Mouse (Mus musculus) heart, embryonic 14.5 days (tissue): Measurements from ENCODE around the gene Rnf149. TPM values are rescaled to one million over a fixed set of nuclear protein-coding genes. Genes with fewer than 3 reads are reported as not detected.
A peak's percentile ranks its signal among the peaks of the same experiment; 100 is the strongest.
"Not testable (repeated sequence)": the region's sequence is repeated elsewhere in the genome, so short reads cannot be mapped to it uniquely, and the experiment has no call there.

Source experiments
- ATAC-seq: fragments of 200-750 bp; cut with Nextera tagmentation; 2 replicates; pipeline ENCODE4 v1.8.0; 2017; ENCODE audit warnings: low read depth, moderate TSS enrichment; ENCODE audit not compliant: insufficient number of reproducible peaks, insufficient read depth, low FRiP score
- H3K27ac ChIP-seq, 2 experiments: fragments of 200-500 bp in 1 of 2; fragments of 300-500 bp in 1 of 2; sonication (generic) in 1 of 2; replicated peaks in 1 of 2; 2 replicates each; pipeline ENCODE4 v1.5.1; 2012 to 2014; ENCODE audit warnings: low read depth in 2 of 2, low read length in 2 of 2, control low read depth in 1 of 2, mild to moderate bottlenecking in 1 of 2, mixed read lengths in 1 of 2; ENCODE audit not compliant: control insufficient read depth in 1 of 2, insufficient read depth in 1 of 2
- H3K27me3 ChIP-seq: fragments of 300-500 bp; sonication (generic); 2 replicates; pipeline ENCODE4 v1.6.1; 2014; ENCODE audit warnings: mild to moderate bottlenecking, low read length, control low read depth; ENCODE audit not compliant: control insufficient read depth, insufficient read depth
- H3K36me3 ChIP-seq: fragments of 300-500 bp; sonication (generic); 2 replicates; pipeline ENCODE4 v1.6.1; 2014; ENCODE audit warnings: mild to moderate bottlenecking, control low read depth, low read length, mixed read lengths; ENCODE audit not compliant: control insufficient read depth, insufficient read depth
- H3K4me1 ChIP-seq, 2 experiments: fragments of 200-500 bp in 1 of 2; fragments of 300-500 bp in 1 of 2; sonication (generic) in 1 of 2; 2 replicates each; pipeline ENCODE4 v1.6.1; 2012 to 2014; ENCODE audit warnings: low read length in 2 of 2, control low read depth in 1 of 2, mixed read lengths in 1 of 2; ENCODE audit not compliant: control insufficient read depth in 2 of 2, insufficient read depth in 2 of 2
- H3K4me2 ChIP-seq: fragments of 300-500 bp; sonication (generic); 2 replicates; pipeline ENCODE4 v1.6.1; 2014; ENCODE audit warnings: mild to moderate bottlenecking, low read length
- H3K4me3 ChIP-seq, 2 experiments: fragments of 200-500 bp in 1 of 2; fragments of 300-500 bp in 1 of 2; sonication (generic) in 1 of 2; 2 replicates each; pipeline ENCODE4 v1.5.1; 2012 to 2014; ENCODE audit warnings: low read length in 2 of 2, mild to moderate bottlenecking in 2 of 2, control low read depth in 1 of 2, low read depth in 1 of 2, moderate library complexity in 1 of 2; ENCODE audit not compliant: control insufficient read depth in 1 of 2, insufficient read depth in 1 of 2
- H3K9ac ChIP-seq: fragments of 300-500 bp; sonication (generic); 2 replicates; pipeline ENCODE4 v1.6.1; 2014; ENCODE audit warnings: mild to moderate bottlenecking, low read length
- H3K9me3 ChIP-seq: fragments of 300-500 bp; sonication (generic); 2 replicates; pipeline ENCODE4 v1.6.1; 2016; ENCODE audit warnings: low read length, control low read depth; ENCODE audit not compliant: control insufficient read depth
- WGBS: fragments of 180-500 bp; shearing (Covaris S2); extraction: QIAGEN DNeasy Blood & Tissue Kit; methylation state at CpG from one replicate; pipeline ENCODE4 v1.1.7; 2014; 5-methylcytosine and 5-hydroxymethylcytosine counted together
- polyA plus RNA-seq: library from polyadenylated mRNA; unstranded; fragments of >200 nt; fragmentation: Nextera tagmentation; extraction: Ambion mirVana; gene quantifications from 2 replicates; pipeline ENCODE4 v1.2.1, GENCODE M21; 2014

Rnf149 gene
- polyA plus RNA-seq, 1 experiment from 2014 or later: 22.1 TPM

- not testable (repeated sequence) for H3K27me3 ChIP-seq, H3K9me3 ChIP-seq, H3K27ac ChIP-seq, H3K36me3 ChIP-seq, H3K4me3 ChIP-seq, ATAC-seq, H3K4me1 ChIP-seq, H3K9ac ChIP-seq, H3K4me2 ChIP-seq
- WGBS: 61% methylated on average over 1 of the region's 1 CpGs
These were observed 14.4 kb upstream of the Rnf149 start for GRCm38 (mm10) chr1:39591557-39591956.

DNA sequence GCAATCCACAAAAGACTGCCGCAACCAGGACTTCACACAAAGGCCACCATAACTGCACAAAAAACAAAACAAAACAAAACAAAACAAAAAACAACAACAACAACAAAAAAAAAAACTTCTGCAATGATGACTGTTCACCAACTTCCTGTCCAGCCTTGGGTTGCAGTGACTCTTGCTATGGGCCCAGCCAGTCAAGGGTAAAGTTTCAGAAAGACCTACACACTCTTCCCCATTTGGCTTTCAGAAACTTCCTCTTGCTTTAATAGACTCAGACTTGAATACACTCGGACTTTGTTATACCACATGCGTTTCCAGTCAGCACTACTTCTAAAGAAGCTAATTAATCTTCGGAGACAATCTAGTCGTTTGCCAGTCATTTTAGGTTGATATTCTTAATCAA is 13.0 kb upstream of the Rnf149 start:
- H3K4me1 ChIP-seq: no peaks in the 10 kb centered on the region
- H3K27ac ChIP-seq: no peak overlapping the region
- H3K9me3 ChIP-seq: no peaks in the 10 kb centered on the region
- H3K27me3 ChIP-seq: no peaks in the 10 kb centered on the region
- H3K9ac ChIP-seq: no peak overlapping the region
- no peak overlapping the region for H3K4me2 ChIP-seq
- H3K4me3 ChIP-seq: no peak overlapping the region
- WGBS: 86% methylated on average over 5 of the region's 5 CpGs
- no peaks in the 10 kb centered on the region for H3K36me3 ChIP-seq
- no peak for ATAC-seq

GRCm38 (mm10) chr1:39585416-39585815 is 8.2 kb upstream of the Rnf149 start:
- H3K27me3 ChIP-seq: no peaks in the 10 kb centered on the region
- H3K4me3 ChIP-seq: no peak overlapping the region
- H3K36me3 ChIP-seq: no peaks in the 10 kb centered on the region
- H3K9me3 ChIP-seq: no peaks in the 10 kb centered on the region
- H3K4me1 ChIP-seq: no peaks in the 10 kb centered on the region
- H3K9ac ChIP-seq: no peak overlapping the region
- H3K4me2 ChIP-seq: no peak overlapping the region
- H3K27ac ChIP-seq: no peak overlapping the region
- WGBS: 82% methylated on average over 9 of the region's 9 CpGs
- no peak for ATAC-seq

GRCm38 (mm10) chr1:39583173-39583572 is 6.0 kb upstream of the Rnf149 start:
- no peaks in the 10 kb centered on the region for H3K9me3 ChIP-seq
- WGBS: 79% methylated on average over 9 of the region's 9 CpGs
- no peaks in the 10 kb centered on the region for H3K36me3 ChIP-seq
- H3K4me1 ChIP-seq: no peaks in the 10 kb centered on the region
- H3K4me2 ChIP-seq: no peak overlapping the region
- ATAC-seq: no peak
- H3K4me3 ChIP-seq: no peak overlapping the region
- no peak overlapping the region for H3K27ac ChIP-seq
- H3K9ac ChIP-seq: no peak overlapping the region
- H3K27me3 ChIP-seq: no peaks in the 10 kb centered on the region

DNA sequence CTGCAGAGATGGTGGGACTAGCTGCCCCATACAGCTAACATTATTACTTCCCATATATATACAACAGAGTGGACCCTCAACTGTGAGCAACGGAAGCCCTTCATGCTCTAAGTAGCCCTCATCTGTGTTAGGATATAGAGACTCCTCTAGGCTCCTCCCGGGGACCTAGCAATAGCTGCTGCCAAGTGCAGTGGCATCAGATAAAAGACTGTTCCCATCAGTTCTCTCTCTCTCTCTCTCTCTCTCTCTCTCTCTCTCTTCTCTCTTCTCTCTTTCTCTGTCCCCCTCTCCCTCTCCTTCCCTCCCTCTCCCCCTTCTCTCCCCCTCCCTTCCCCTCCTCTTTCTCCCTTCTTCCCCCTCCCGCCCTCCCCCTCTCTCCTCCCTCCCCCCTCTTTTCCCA is 4.0 kb upstream of the Rnf149 start:
- no peaks in the 10 kb centered on the region for H3K9me3 ChIP-seq
- 0 out of 4 replicates have a peak, but pooled peaks cover 0 to 5% of the 10 kb centered on the region in 2 experiments for H3K4me1 ChIP-seq
- no peaks in the 10 kb centered on the region for H3K27me3 ChIP-seq
- H3K9ac ChIP-seq: no peak overlapping the region
- H3K36me3 ChIP-seq: no peaks in the 10 kb centered on the region
- no peak overlapping the region for H3K27ac ChIP-seq
- H3K4me2 ChIP-seq: no peak overlapping the region
- ATAC-seq: no peak
- 68% methylated on average over 2 of the region's 3 CpGs for WGBS
- no peak overlapping the region for H3K4me3 ChIP-seq

GRCm38 (mm10) chr1:39579139-39579538 is 1.9 kb upstream of the Rnf149 start:
- H3K36me3 ChIP-seq: no peaks in the 10 kb centered on the region
- WGBS: 70% methylated on average over 6 of the region's 6 CpGs
- H3K4me2 ChIP-seq: no peak overlapping the region
- H3K9ac ChIP-seq: no peak overlapping the region
- no peaks in the 10 kb centered on the region for H3K27me3 ChIP-seq
- no peak overlapping the region for H3K4me3 ChIP-seq
- no peak for ATAC-seq
- peaks cover 3 to 17% of the 10 kb centered on the region in 2 experiments for H3K4me1 ChIP-seq
- H3K9me3 ChIP-seq: no peaks in the 10 kb centered on the region
- no peak overlapping the region for H3K27ac ChIP-seq

DNA sequence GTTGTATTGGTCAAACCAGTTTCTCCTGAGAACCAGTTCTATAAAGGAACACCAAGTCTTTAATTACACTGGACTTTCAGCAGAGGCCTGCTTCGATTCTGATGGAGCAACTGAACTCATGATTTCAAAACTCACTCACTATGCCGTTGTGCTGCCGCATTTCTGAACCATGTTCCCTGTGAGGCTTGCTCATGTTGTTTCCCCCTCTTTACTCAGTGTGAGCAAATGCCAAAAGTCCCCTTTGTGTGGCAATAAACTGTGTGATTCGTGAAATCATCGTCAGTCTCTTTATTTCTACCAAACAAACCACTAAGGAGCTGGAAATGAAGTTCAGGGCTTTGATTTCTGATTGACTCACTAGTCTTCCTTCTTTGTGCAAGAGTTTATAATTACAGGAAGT is 1.2 kb upstream of the Rnf149 start:
- ATAC-seq: no peak
- peaks cover 3 to 17% of the 10 kb centered on the region in 2 experiments for H3K4me1 ChIP-seq
- H3K27me3 ChIP-seq: no peaks in the 10 kb centered on the region
- 79% methylated on average over 5 of the region's 5 CpGs for WGBS
- H3K4me3 ChIP-seq: no peak overlapping the region
- H3K36me3 ChIP-seq: no peaks in the 10 kb centered on the region
- no peaks in the 10 kb centered on the region for H3K9me3 ChIP-seq
- H3K27ac ChIP-seq: no peak overlapping the region
- H3K4me2 ChIP-seq: no peak overlapping the region
- no peak overlapping the region for H3K9ac ChIP-seq

GRCm38 (mm10) chr1:39576431-39577243 is 568 bp downstream of the Rnf149 start:
- Histone ChIP-seq H3K4me1 (peaks cover 6 to 22% of the 10 kb centered on the region in 2 experiments), H3K9ac (peak overlapping the region; percentile 96), H3K36me3 (no peaks in the 10 kb centered on the region), H3K4me2 (peak overlapping the region; percentile 83), H3K4me3 (peak overlapping the region; percentile 83 to 93), H3K27me3 (no peaks in the 10 kb centered on the region), H3K27ac (peak overlapping the region; percentile 82 to 98), H3K9me3 (no peaks in the 10 kb centered on the region)
- WGBS: under 1% methylated on average over 88 of the region's 88 CpGs
- peak; percentile 75 for ATAC-seq
